Mouse (Mus musculus) urinary bladder, adult 18-20 months (tissue): Measurements from ENCODE around the gene Gltp.

Source experiments
- DNase-seq, 2 experiments: peaks; one replicate each; pipeline ENCODE4 v3.0.0; 2022; ENCODE audit warnings: low spot score in 2 of 2, mixed read lengths in 2 of 2

Gltp gene

DNA sequence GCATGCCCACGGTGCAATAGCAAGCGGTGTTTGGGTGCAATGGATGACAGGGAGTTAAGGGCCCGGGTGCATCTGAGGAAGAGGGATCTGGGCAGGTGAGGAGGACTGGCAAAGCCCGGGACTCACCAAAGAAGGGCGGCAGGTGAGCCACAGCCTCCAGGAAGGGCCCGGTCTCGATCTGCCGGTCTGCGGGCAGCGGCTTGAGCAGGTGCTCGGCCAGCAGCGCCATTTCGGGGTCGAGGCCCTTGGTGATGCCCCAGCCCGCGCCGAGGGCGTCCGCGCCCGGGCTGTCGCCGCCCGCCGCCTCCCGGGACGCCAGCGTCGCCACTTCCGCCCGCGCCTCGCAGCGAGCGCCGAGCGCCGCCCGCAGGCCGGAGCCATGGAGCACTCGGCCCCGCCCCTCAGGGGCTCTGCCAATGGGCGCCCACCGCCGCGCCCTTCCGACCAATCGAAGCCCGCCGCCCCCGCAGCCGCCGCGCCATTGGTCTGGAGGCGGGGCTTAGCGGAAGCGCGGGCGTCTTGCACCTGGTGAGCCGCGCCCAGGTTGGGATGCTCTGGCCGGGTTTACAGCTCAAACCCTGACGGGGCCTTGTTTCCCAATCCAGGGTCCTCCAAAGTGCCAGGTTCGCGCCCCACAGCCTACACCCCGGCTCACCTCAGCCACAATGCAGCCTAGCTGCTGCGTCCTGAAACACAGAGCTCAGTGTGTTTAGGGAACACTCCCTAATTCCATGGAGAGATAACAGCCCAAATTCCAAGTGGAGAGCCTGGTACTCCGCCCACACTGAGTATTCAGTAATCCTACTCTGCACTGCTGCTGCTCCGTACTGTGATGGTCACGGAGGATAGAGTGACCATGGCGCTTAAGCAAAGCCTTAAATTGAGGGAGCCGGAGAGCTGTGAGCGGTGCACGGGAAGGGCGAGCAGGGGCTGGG lies at the start of gene Gltp:
Gene Gltp (minus strand): TSS at position 352 of the 935 bp plus-strand sequence.
- peak; percentile 88 to 91 for DNase-seq

GRCm38 (mm10) chr5:114738707-114739241 lies 48.0 kb upstream of the Gltp start:
- no peak for DNase-seq

GRCm38 (mm10) chr5:114737090-114737887 lies 46.5 kb upstream of the Gltp start:
- DNase-seq: no peak

GRCm38 (mm10) chr5:114733606-114734005 lies 42.8 kb upstream of the Gltp start:
- DNase-seq: no peak

- DNase-seq: no peak
Measured at GRCm38 (mm10) chr5:114731969-114732368, 41.2 kb upstream of the Gltp start.

- DNase-seq: no peak
Measured at GRCm38 (mm10) chr5:114731498-114731897, 40.7 kb upstream of the Gltp start.

- no peak for DNase-seq
Measured at GRCm38 (mm10) chr5:114730129-114730528, 39.3 kb upstream of the Gltp start.

DNA sequence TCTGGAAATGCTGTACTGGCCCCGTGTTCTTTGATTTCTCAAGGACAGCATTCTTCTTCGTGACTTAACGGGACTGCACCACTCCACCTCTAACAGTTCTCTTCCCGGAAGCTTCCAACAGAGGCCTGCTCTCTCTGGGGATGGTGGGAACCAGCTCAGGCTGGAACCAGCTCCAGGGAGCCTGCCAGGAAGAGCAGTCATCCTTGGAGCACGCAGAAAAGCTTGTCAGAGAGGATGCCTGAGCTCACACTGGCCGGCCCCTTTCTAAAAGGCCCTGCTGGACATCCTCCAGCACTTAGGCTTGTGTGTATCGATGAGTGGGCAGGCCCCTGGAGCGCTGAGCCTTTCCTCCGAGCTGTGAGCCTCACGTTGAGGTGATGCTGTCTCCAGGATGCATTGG lies 37.4 kb upstream of the Gltp start:
- no peak for DNase-seq

- no peak for DNase-seq
Measured at GRCm38 (mm10) chr5:114722846-114723245, 32.1 kb upstream of the Gltp start.

DNA sequence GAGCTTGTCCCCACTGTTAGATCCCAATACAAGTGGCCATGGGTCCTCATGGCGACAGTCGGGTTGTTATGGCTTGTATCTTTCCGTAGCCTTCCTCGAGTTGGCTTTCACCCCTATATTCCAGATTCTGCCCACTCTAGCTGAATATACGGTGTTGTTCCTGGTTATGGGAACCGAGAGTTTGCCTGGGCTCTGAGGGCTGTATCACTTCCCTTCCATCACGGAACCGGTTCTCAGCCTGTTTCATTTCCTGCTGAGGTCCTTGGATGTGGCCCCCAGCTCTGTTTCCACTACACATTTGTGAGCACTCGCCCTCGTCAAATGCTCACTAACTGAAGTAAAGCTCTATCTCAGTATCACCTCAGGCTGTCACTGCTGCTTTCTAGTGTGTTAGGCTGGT lies 31.2 kb upstream of the Gltp start:
- no peak for DNase-seq

GRCm38 (mm10) chr5:114720784-114721183 lies 30.0 kb upstream of the Gltp start:
- DNase-seq: no peak

DNA sequence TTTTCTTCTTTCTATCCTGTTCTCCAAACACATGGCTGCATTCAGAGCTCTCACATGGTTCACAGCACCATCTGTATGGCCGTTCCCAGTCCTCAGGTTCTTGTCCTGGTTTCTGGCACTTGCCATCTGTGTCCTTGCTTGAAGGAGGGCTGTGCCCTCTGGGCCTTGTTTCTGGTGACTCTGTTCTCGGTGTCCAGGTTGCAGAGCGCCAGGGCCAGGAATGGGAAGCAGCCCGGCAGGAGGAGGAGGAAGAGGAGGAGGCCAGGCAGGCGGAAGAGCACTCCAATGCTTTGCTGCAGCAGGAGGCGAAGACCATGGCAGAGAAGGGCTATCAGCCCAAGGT lies 29.1 kb upstream of the Gltp start:
- DNase-seq: no peak

- peak in 1 of 2 experiments; percentile 65 for DNase-seq
Measured at GRCm38 (mm10) chr5:114719003-114719927, 28.5 kb upstream of the Gltp start.

- no peak for DNase-seq
Measured at GRCm38 (mm10) chr5:114718483-114718882, 27.7 kb upstream of the Gltp start.

- DNase-seq: no peak
Measured at GRCm38 (mm10) chr5:114717937-114718336, 27.2 kb upstream of the Gltp start.

GRCm38 (mm10) chr5:114717292-114717691 lies 26.5 kb upstream of the Gltp start:
- DNase-seq: peak; percentile 59 to 64

DNA sequence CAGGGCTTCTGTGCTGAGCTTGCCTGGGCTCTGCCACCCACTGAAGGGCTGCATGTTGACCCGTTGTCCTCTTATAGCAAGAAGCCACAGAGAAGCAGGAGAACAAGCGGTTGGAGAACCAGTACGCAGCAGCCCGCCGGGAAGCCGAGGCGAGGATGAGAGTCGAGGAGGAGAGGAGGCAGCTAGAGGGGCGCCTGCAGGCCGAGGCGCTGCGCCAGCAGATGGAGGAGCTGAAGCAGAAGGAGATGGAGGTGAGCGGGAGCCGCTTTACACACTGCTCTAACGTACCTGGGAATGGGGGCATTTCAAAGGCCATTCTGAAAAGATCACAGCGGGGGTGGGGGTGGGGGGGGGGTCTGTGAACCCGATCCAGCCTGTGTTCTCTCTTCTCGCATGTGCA lies 23.8 kb upstream of the Gltp start:
- DNase-seq: no peak

DNA sequence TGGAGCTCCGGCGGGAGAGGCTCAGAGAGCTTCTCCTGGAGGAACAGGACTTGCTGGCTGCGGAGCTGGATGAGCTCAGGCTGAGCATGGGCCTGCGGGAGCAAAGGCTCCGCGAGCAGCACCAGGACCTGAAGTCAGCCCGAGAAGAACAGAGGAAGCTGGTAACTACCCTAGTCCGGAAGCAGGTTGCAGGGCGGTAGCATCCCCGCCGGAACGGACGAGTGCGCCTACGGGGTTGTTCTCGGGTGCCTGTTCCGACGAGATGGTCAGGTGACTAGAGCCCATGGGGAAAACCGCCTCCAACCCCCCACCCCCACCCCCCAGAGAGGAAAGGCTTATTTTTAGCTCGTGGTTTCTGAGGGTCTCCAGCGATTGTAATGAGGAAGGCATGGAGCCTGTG lies 18.6 kb upstream of the Gltp start:
- DNase-seq: no peak

DNA sequence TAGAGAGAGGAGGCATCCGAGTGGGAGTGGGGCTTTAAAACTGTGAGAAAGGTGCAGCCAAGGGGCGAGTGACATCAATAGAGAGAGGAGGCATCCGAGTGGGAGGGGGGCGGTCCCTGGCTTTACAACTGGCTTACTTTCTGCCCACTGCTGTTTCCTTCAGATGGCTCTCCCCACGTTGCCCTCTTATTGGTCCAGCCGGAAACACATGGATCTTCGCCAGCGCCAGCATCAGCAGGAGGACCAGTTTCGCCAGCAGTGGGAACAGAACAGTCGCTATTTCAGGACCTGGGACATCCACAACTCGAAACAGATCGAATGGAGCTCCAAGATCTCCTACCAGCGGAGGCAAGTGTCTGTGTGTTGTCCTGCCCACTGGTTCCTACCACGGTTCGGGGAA lies 17.7 kb upstream of the Gltp start:
- no peak for DNase-seq

DNA sequence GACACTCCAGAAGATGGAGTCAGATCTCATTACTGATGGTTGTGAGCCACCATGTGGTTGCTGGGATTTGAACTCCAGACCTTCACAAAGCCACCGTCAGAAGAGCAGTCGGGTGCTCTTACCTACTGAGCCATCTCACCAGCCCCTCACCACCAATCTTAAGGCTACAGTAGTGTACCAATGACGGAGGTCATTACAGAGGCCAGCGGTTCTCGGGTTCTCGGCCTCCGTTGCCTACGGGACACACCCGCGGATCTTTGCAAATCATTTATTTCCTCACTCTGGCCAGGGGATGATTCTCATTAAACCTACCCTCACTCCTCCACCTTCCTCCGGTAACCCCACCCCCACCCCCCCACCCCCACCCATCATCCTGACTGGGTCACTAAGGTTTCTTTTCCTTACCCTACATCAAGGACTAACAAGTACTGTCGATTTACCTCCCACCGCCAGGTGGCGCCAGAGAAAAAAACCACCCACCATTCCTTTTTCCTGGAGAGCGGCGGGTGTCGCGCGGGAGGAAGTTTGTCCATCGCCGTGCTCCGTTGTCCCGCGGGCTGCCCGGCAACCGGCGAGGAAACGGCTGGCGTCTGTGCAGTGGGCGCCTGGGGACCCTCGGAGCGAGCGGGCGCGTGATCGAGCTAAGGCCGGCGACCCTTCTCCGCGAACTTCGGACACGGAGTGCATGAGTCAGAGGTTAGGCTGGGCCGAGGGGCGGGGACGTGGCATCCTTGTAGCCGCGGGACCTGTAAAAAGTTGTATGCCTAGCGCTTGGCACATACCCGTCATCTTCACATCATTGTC lies 16.7 kb upstream of the Gltp start, which contains the start of gene Tchp:
Gene Tchp (plus strand): TSS at position 496 of the 804 bp plus-strand sequence.
- peak; percentile 90 to 95 for DNase-seq
